Mouse (Mus musculus) heart, postnatal 10 days (tissue): ENCODE data around the gene Sun3. TPM values are rescaled to one million over a fixed set of nuclear protein-coding genes. Genes with fewer than 3 reads are reported as not detected.

Experiments
- DNase-seq, 2 experiments: peaks; one replicate each; pipeline ENCODE4 v3.0.0; 2021
- intact Hi-C: fragments of 180-260 bp; cut with DNase I; formaldehyde crosslinking; loops from one replicate; pipeline ENCODE4 v1.15.1; 2025
- total RNA-seq, 2 experiments: library from RNA; stranded (reverse); gene quantifications; 2 replicates each; pipeline ENCODE4 v1.2.3; 2021

Gene Sun3
- total RNA-seq, 2 experiments from 2014 or later: 4.8 to 5.5 TPM

- DNase-seq: peak; percentile 11 to 20
- intact Hi-C loops: no loop called here
Measured at GRCm38 (mm10) chr11:8986058-8986457, 62.7 kb downstream of the Sun3 start.

- intact Hi-C loops: loop anchor here (1.0 to 2.0 kb wide), 2 partner anchors 143 to 153 kb away; no protein-coding TSS in a partner anchor
- peak; percentile 58 to 82 for DNase-seq
Measured at GRCm38 (mm10) chr11:8983237-8983861, 65.4 kb downstream of the Sun3 start.

- DNase-seq: no peak
- intact Hi-C loops: no loop called here
Measured at GRCm38 (mm10) chr11:8978154-8978553, 70.6 kb downstream of the Sun3 start.

GRCm38 (mm10) chr11:8973166-8973565 is 75.6 kb downstream of the Sun3 start, which contains the start of gene Pkd1l1:
Gene Pkd1l1, minus strand, starts transcription at chr11:8973266.
- intact Hi-C loops: no loop called here
- no peak for DNase-seq

- intact Hi-C loops: no loop called here
- no peak for DNase-seq
Measured at GRCm38 (mm10) chr11:8972093-8972492, 76.7 kb downstream of the Sun3 start.

GRCm38 (mm10) chr11:8970509-8970908 is 78.3 kb downstream of the Sun3 start:
- DNase-seq: no peak
- intact Hi-C loops: no loop called here

GRCm38 (mm10) chr11:8968094-8968493 is 80.7 kb downstream of the Sun3 start:
- DNase-seq: no peak
- intact Hi-C loops: no loop called here

Other genes with a start within 250 kb of the Sun3 start
- not detected for gene Pkd1l1, start 75.7 kb downstream of the Sun3 start, total RNA-seq
- 10 to 100 TPM; 11.3 to 16.1 TPM for gene Hus1, start 37.8 kb downstream of the Sun3 start, total RNA-seq
- 1 to 10 TPM; 2.2 to 2.6 TPM for gene Gm11992, start 397 bp downstream of the Sun3 start, total RNA-seq
- gene Upp1, start 69.1 kb upstream of the Sun3 start, total RNA-seq: 10 to 100 TPM; 25.4 to 26.5 TPM
- not detected for gene Abca13, start 143.0 kb upstream of the Sun3 start, total RNA-seq